Mouse (Mus musculus): ENCODE data around the gene Olfr644. TPM values are rescaled to one million over a fixed set of nuclear protein-coding genes. Genes with fewer than 3 reads are reported as not detected.

The Olfr644 gene
- polyA plus RNA-seq (2012; fragmentation: generic; extraction: Trizol): not detected
- long read RNA-seq, experiment 1: 0 reads
- long read RNA-seq, experiment 2: 0 reads

- no peaks in the 10 kb centered on the region for H3K27me3 ChIP-seq (ENCODE audit: control insufficient read depth, insufficient read depth, insufficient read length)
- H3ac ChIP-seq (ENCODE audit: control insufficient read depth, insufficient read length, low read depth): no peak within 1 kb of the TSS
- H3K4me3 ChIP-seq (ENCODE audit: insufficient read depth, poor library complexity, severe bottlenecking): no peak within 1 kb of the TSS
- no peaks in the 10 kb centered on the region for H3K36me3 ChIP-seq (ENCODE audit: control insufficient read depth, insufficient read depth)
- H3K79me3 ChIP-seq (ENCODE audit: low read depth): no peaks in the 10 kb centered on the region
- TF ChIP-seq MYOG (IDR thresholded peaks at IDR 0.05; ENCODE audit: control insufficient read depth, extremely low read depth, insufficient read length) (no peak), CTCF (IDR thresholded peaks at IDR 0.05; ENCODE audit: control insufficient read depth, insufficient read depth, insufficient read length) (no peak), MYOD1 (IDR thresholded peaks at IDR 0.05; ENCODE audit: control insufficient read depth, insufficient read length, low read depth) (no peak), CEBPB (IDR thresholded peaks at IDR 0.05; ENCODE audit: low read depth) (no peak), USF1 (IDR thresholded peaks at IDR 0.05; ENCODE audit: low read depth) (no peak), MAX (IDR thresholded peaks at IDR 0.05) (no peak), FOSL1 (IDR thresholded peaks at IDR 0.05; ENCODE audit: insufficient read depth, low read length, poor library complexity, severe bottlenecking) (no peak)
- H3K79me2 ChIP-seq (ENCODE audit: control insufficient read depth, insufficient read depth): no peaks in the 10 kb centered on the region
Observed at GRCm38 (mm10) chr7:104071769-104072168, at the start of gene Olfr644. Gene Olfr644, minus strand, starts transcription at chr7:104071869.

- TF ChIP-seq MAX (IDR thresholded peaks at IDR 0.05) (no peak), CTCF (IDR thresholded peaks at IDR 0.05; ENCODE audit: control insufficient read depth, insufficient read depth, insufficient read length) (no peak), MYOG (IDR thresholded peaks at IDR 0.05; ENCODE audit: control insufficient read depth, extremely low read depth, insufficient read length) (no peak), CEBPB (IDR thresholded peaks at IDR 0.05; ENCODE audit: low read depth) (no peak), FOSL1 (IDR thresholded peaks at IDR 0.05; ENCODE audit: insufficient read depth, low read length, poor library complexity, severe bottlenecking) (no peak), MYOD1 (IDR thresholded peaks at IDR 0.05; ENCODE audit: control insufficient read depth, insufficient read length, low read depth) (no peak), USF1 (IDR thresholded peaks at IDR 0.05; ENCODE audit: low read depth) (no peak)
- Histone ChIP-seq H3K4me3 (ENCODE audit: insufficient read depth, poor library complexity, severe bottlenecking) (no peak within 1 kb of the TSS), H3K36me3 (ENCODE audit: control insufficient read depth, insufficient read depth) (no peaks in the 10 kb centered on the region), H3K27me3 (ENCODE audit: control insufficient read depth, insufficient read depth, insufficient read length) (no peaks in the 10 kb centered on the region), H3K79me2 (ENCODE audit: control insufficient read depth, insufficient read depth) (no peaks in the 10 kb centered on the region), H3ac (ENCODE audit: control insufficient read depth, insufficient read length, low read depth) (no peak within 1 kb of the TSS), H3K79me3 (ENCODE audit: low read depth) (no peaks in the 10 kb centered on the region)
Observed at GRCm38 (mm10) chr7:104104757-104104972, 33.0 kb upstream of the Olfr644 start, which contains the start of gene Olfr646. Gene Olfr646, plus strand, starts transcription at chr7:104104873.

- Histone ChIP-seq H3K36me3 (ENCODE audit: control insufficient read depth, insufficient read depth) (no peaks in the 10 kb centered on the region), H3ac (ENCODE audit: control insufficient read depth, insufficient read length, low read depth) (no peak overlapping the region), H3K4me3 (ENCODE audit: insufficient read depth, poor library complexity, severe bottlenecking) (no peak overlapping the region), H3K79me2 (ENCODE audit: control insufficient read depth, insufficient read depth) (no peaks in the 10 kb centered on the region), H3K79me3 (ENCODE audit: low read depth) (no peaks in the 10 kb centered on the region), H3K27me3 (ENCODE audit: control insufficient read depth, insufficient read depth, insufficient read length) (no peaks in the 10 kb centered on the region)
- TF ChIP-seq MYOG (IDR thresholded peaks at IDR 0.05; ENCODE audit: control insufficient read depth, extremely low read depth, insufficient read length) (no peak), USF1 (IDR thresholded peaks at IDR 0.05; ENCODE audit: low read depth) (no peak), FOSL1 (IDR thresholded peaks at IDR 0.05; ENCODE audit: insufficient read depth, low read length, poor library complexity, severe bottlenecking) (no peak)
Observed at GRCm38 (mm10) chr7:104103913-104104756, 32.5 kb upstream of the Olfr644 start.

GRCm38 (mm10) chr7:104085365-104085764 is 13.7 kb upstream of the Olfr644 start, which contains the start of gene Olfr645:
Gene Olfr645, minus strand, starts transcription at chr7:104085465.
- TF ChIP-seq MYOD1 (IDR thresholded peaks at IDR 0.05; ENCODE audit: control insufficient read depth, insufficient read length, low read depth): no peak
- TF ChIP-seq FOSL1 (IDR thresholded peaks at IDR 0.05; ENCODE audit: insufficient read depth, low read length, poor library complexity, severe bottlenecking): no peak
- TF ChIP-seq USF1 (IDR thresholded peaks at IDR 0.05; ENCODE audit: low read depth): no peak
- no peak for TF ChIP-seq MAX (IDR thresholded peaks at IDR 0.05)
- no peaks in the 10 kb centered on the region for H3K36me3 ChIP-seq (ENCODE audit: control insufficient read depth, insufficient read depth)
- H3K79me2 ChIP-seq (ENCODE audit: control insufficient read depth, insufficient read depth): no peaks in the 10 kb centered on the region
- H3ac ChIP-seq (ENCODE audit: control insufficient read depth, insufficient read length, low read depth): no peak within 1 kb of the TSS
- no peaks in the 10 kb centered on the region for H3K27me3 ChIP-seq (ENCODE audit: control insufficient read depth, insufficient read depth, insufficient read length)
- H3K79me3 ChIP-seq (ENCODE audit: low read depth): no peaks in the 10 kb centered on the region
- no peak within 1 kb of the TSS for H3K4me3 ChIP-seq (ENCODE audit: insufficient read depth, poor library complexity, severe bottlenecking)

- H3K27me3 ChIP-seq (ENCODE audit: control insufficient read depth, insufficient read depth, insufficient read length): no peaks in the 10 kb centered on the region
- H3K79me2 ChIP-seq (ENCODE audit: control insufficient read depth, insufficient read depth): no peaks in the 10 kb centered on the region
- no peaks in the 10 kb centered on the region for H3K36me3 ChIP-seq (ENCODE audit: control insufficient read depth, insufficient read depth)
- no peak for TF ChIP-seq CTCF (IDR thresholded peaks at IDR 0.05; ENCODE audit: control insufficient read depth, insufficient read depth, insufficient read length)
- no peak for TF ChIP-seq CEBPB (IDR thresholded peaks at IDR 0.05; ENCODE audit: low read depth)
- no peak for TF ChIP-seq MYOD1 (IDR thresholded peaks at IDR 0.05; ENCODE audit: control insufficient read depth, insufficient read length, low read depth)
- TF ChIP-seq MYOG (IDR thresholded peaks at IDR 0.05; ENCODE audit: control insufficient read depth, extremely low read depth, insufficient read length): no peak
- TF ChIP-seq FOSL1 (IDR thresholded peaks at IDR 0.05; ENCODE audit: insufficient read depth, low read length, poor library complexity, severe bottlenecking): no peak
- no peak for TF ChIP-seq MAX (IDR thresholded peaks at IDR 0.05)
- no peak for TF ChIP-seq USF1 (IDR thresholded peaks at IDR 0.05; ENCODE audit: low read depth)
- H3K4me3 ChIP-seq (ENCODE audit: insufficient read depth, poor library complexity, severe bottlenecking): no peak within 1 kb of the TSS
- no peak within 1 kb of the TSS for H3ac ChIP-seq (ENCODE audit: control insufficient read depth, insufficient read length, low read depth)
- no peaks in the 10 kb centered on the region for H3K79me3 ChIP-seq (ENCODE audit: low read depth)
Observed at GRCm38 (mm10) chr7:104061345-104061744, 10.3 kb downstream of the Olfr644 start, which contains the start of gene 4930516K23Rik. Gene 4930516K23Rik, minus strand, starts transcription at chr7:104061445.

- Histone ChIP-seq H3K79me2 (ENCODE audit: control insufficient read depth, insufficient read depth) (no peaks in the 10 kb centered on the region), H3K27me3 (ENCODE audit: control insufficient read depth, insufficient read depth, insufficient read length) (no peaks in the 10 kb centered on the region), H3K79me3 (ENCODE audit: low read depth) (no peaks in the 10 kb centered on the region), H3K36me3 (ENCODE audit: control insufficient read depth, insufficient read depth) (no peaks in the 10 kb centered on the region), H3K4me3 (ENCODE audit: insufficient read depth, poor library complexity, severe bottlenecking) (no peak overlapping the region), H3ac (ENCODE audit: control insufficient read depth, insufficient read length, low read depth) (no peak overlapping the region)
- TF ChIP-seq CTCF (IDR thresholded peaks at IDR 0.05; ENCODE audit: control insufficient read depth, insufficient read depth, insufficient read length) (no peak), FOSL1 (IDR thresholded peaks at IDR 0.05; ENCODE audit: insufficient read depth, low read length, poor library complexity, severe bottlenecking) (no peak), CEBPB (IDR thresholded peaks at IDR 0.05; ENCODE audit: low read depth) (no peak), MAX (IDR thresholded peaks at IDR 0.05) (no peak)
Observed at GRCm38 (mm10) chr7:104059215-104059614, 12.5 kb downstream of the Olfr644 start.

All from C2C12 (cell line).